Mouse (Mus musculus) spleen, adult 2 months (tissue): Measurements from ENCODE around the gene Gm9639.

ENCODE experiments used
- CTCF ChIP-seq: fragments of 200-500 bp; IDR thresholded peaks from 2 replicates; pipeline ENCODE4 v1.5.1; 2011; ENCODE audit warnings: mild to moderate bottlenecking, inconsistent platforms; ENCODE audit not compliant: insufficient read depth, insufficient read length, insufficient replicate concordance; ENCODE audit errors: extremely low read depth
- POLR2A ChIP-seq: fragments of 200-500 bp; IDR thresholded peaks from 2 replicates; pipeline ENCODE4 v1.6.1; 2011; ENCODE audit warnings: low read depth, low read length, inconsistent platforms

DNA sequence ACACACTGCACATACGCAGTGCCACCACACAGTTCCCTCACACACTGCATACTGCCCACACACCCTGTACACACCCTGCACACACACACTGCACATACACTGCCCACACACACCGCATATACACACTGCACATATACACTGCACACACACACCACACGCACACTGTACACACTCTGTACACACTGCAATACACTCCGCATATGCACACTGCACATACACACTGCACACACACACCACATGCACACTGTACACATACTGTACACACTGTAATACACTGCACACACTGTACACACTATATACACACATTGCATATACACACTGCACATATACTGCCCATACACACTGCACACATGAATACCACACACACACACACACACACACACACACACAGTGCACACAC is 23.6 kb upstream of the Gm9639 start:
- TF ChIP-seq CTCF, result no peak
- TF ChIP-seq POLR2A, result no peak
